Mouse (Mus musculus) CD4-positive, CD25-positive, alpha-beta regulatory T cell, adult 4 months (primary cell): Measurements from ENCODE around the gene Gchfr. TPM values are rescaled to one million over a fixed set of nuclear protein-coding genes. Genes with fewer than 3 reads are reported as not detected.

Source experiments
- ATAC-seq: one replicate; pipeline ENCODE4 v1.8.0; 2017
- polyA plus RNA-seq, 2 experiments: library from polyadenylated mRNA; unstranded; fragments of 100-300 nt; shearing (Covaris generic); gene quantifications; one replicate each; pipeline ENCODE4 v1.2.1; 2017

Gchfr gene
- not detected for polyA plus RNA-seq

DNA sequence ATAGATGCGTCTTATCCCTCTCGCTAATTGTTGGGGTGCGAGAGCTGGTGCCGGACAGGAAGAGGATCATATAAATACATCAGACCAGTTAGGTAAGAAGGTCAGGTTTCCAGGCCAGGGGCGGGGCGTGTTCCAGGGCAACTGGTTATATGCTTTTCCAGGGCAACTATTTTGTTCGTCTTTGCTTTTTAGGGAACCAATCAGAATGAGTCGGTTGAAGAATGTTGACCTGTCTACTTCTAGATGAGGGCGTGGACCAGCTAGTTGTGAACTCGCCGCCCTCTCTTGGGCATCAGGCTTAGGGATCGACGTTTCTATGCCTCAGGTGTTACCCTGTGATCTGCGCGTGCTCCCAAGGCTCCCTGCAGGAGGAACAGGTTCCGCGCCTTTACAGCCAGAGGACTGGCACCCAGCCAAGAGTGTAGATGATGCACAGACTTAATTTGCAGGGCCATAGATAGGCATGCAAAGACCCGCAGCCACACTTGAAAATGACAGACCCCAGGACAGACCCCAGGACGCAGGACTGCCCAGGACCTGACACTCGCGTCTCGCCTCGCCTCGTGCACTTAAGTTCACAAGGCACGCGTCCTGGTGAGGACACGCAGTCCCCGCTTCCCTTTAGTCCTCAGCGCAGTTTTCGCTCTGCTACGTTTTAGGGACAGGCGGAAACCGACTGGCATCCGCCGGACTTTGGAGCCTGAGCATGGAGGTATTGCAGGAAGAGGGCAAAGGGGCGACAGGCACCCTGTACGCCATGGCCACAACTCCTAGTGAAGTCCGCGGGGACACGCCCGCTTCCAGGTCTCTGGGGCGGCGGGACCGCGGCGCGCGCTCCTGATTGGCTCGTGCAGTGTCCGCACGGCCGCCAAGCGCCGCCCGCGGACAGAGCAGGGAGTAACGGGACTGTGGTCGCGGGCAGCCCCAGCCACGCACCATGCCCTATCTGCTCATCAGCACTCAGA, at the start of gene Gchfr:
Gene Gchfr, plus strand, starts transcription at position 873 of the 965 bp plus-strand sequence.
- ATAC-seq: peak; percentile 63

- ATAC-seq: no peak
These were observed 31.2 kb upstream of the Gchfr start for GRCm38 (mm10) chr2:119136346-119136898.

DNA sequence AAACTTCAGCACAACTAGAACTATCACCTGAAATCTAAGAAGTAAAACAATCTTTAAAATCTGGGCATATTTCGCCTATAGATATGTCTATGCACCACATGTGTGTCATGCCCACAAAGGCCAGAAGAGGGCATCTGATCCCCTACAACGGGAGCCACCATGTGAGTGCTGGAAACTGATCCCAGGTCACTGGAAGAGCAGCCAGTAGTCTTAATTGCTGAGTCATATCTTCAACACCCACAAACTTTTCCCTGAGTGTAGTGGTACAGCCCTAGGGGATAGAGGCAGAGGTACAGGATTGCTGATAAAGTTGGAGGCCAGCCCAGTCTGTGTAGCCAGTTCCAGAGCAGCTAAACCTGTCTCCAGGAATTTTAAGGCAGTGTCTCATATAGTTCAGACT, 22.4 kb upstream of the Gchfr start:
- no peak for ATAC-seq

GRCm38 (mm10) chr2:119146435-119146834, 21.1 kb upstream of the Gchfr start:
- no peak for ATAC-seq

DNA sequence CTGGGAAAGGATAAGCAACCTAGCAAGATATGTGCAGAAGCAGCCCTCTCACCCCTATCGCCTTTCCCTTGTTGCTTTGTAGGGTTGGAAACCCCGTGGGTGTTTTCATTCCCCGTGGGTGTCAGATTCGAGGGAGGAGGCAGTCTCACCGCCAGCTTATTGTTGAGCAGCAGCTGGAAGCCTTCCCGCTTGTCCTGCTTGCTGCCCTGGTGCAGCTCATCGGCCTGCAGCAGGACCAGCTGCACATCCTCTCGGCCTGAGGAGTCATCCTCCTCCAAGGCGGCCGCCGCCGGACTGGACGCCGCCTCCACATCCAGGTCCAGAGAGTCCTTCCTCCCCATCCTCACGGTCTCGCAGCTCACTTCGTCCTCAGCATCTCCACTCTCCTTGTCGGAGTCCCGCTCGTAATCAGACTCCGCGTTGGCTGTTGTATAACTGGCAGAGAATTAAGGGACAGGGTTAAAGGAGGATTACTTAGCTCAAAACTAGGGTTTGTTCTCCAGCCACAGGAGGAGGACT, 20.4 kb upstream of the Gchfr start:
- no peak for ATAC-seq

DNA sequence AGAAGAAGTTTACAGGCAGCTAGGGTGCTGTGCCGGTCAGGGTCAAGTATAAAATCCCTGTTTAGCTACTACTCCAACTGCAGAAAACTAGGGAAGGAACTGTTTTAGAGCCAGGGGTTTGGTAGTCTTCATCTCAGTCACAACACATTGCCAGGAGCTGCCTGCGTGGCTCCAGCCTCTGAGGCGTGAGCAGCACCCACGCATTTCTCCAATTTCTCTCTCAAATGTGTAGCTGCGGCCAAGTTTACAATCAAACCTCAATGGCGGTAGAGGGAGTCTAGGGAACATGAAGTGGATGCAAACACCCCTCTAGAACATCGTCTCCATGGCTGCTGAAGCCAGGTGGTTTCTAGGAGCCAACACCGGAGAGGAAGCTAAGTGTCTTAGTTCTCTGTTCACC, 19.8 kb upstream of the Gchfr start:
- no peak for ATAC-seq

- ATAC-seq: no peak
These were observed 15.3 kb upstream of the Gchfr start for GRCm38 (mm10) chr2:119152255-119152654.

DNA sequence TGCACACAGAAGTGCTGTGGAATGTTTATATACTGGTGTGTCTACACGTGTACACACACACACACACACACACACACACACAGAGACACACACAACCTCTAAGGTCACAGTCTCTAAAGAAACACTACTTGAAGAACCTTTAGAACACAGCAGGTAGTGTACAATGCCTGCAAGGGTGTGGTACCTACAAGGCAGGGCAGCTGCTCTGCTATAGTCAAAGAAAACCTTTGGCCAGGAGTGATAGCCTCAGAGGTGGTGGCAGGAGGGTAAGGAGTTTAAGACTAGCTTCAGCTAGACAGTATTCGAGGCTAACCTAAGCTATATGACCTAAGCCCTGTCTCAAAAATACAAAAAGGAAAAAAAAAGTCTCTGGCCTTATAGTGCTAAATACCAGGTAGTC, 12.9 kb upstream of the Gchfr start:
- ATAC-seq: no peak

DNA sequence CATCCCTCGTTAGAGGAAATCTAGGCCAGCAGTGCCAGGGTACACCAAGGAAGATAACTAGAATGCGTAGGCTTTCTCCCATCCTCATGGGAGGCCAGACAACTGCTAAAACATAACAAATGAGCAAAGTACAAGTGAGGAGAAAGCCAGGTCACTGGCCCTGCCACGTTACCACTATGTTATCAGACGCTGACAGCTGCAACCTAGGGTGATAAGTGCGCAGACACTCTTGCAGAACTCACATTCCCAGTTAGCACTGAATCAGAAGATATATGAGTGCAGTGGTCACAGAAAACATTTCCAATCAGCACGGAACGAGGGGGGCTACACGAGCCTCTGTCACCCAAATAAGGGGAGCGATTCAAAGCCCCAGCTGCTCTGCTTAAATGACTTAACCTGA, 12.2 kb upstream of the Gchfr start:
- ATAC-seq: no peak

GRCm38 (mm10) chr2:119156081-119156680, 11.4 kb upstream of the Gchfr start:
- ATAC-seq: peak; percentile 35

DNA sequence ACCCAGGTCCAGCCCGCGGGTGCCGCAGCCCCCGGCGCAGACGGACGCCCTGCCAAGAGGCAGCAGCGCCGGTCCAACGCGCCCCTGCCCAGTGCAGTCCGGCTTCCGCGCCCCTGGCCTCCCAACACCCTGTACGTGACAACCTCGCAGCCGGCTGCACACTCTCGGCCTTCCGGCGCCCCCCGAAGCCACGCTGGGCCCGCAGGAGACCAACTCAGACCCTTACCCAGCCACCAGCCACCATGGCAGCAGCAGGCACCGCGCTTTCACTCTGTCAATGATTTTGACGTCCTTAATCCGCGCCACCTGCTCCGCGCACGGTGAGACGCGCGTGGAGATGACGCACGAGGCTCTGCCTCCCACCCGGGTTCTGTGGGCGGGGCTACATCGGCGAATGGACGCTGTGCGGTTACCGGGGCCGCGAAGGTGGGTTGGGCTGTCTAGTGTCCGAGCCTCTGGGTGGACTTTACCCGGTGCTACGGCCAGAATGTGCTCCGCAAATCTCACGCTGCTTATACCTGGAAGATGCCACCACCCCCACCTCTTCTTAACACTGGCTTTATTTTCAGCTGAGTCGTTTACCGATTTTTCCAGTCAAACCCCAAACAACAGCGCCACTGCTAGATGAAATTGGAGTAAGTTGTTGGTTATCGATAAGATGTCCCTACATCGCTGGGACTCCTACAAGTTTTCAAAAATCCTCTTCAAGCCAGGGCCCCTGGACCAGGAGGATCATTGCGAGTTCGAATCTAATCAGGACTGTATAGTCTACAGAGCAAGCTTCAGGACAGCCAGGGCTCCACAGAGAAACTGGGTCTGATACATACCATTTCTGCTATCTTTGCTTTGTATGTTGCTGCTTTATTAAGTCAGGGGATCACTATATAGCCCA, 10.6 kb upstream of the Gchfr start, which contains the start of gene Rmdn3:
Gene Rmdn3, minus strand, starts transcription at position 354 of the 892 bp plus-strand sequence.
- ATAC-seq: peak; percentile 94

- ATAC-seq: no peak
These were observed 9.7 kb upstream of the Gchfr start for GRCm38 (mm10) chr2:119157836-119158235.

GRCm38 (mm10) chr2:119161247-119161646, 6.3 kb upstream of the Gchfr start:
- no peak for ATAC-seq

DNA sequence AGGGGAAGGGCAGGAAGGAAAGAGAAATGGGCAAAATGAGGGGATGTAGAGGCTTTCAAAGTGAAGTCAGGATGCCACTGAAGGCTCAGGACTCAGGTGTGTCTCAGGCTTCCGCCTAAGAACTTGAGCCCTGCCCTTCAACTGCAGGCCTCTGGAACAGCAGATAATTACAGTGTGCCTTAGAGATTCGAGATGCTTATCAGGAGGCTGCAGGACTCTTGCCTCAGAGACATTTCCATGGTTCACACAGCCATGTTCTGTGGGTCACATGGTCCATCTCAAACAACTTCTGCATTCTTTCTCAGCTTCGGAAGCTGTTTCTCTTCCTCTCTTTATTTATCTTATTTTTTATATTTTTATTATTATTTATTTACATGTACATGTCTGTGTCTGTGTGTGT, 4.4 kb upstream of the Gchfr start:
- no peak for ATAC-seq

DNA sequence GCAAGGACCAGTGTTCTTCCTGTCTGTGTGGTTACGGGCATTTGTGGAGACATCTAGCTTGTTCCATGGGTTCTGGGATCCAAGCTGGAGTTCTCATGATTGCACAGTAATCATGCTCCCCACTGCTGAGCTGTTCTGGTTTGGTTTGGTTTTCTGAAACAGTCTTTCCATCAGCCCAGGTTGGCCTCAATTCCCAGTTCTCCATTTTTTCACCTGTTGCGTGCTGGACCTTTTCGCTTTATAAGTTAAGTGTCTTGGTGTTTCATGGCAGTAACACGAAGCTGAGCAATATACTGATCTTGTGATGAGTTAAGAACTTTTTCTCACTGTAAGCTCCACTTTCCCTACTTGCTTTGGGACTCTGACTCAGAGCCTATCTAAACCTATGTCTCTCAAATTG, 3.6 kb upstream of the Gchfr start:
- ATAC-seq: no peak

DNA sequence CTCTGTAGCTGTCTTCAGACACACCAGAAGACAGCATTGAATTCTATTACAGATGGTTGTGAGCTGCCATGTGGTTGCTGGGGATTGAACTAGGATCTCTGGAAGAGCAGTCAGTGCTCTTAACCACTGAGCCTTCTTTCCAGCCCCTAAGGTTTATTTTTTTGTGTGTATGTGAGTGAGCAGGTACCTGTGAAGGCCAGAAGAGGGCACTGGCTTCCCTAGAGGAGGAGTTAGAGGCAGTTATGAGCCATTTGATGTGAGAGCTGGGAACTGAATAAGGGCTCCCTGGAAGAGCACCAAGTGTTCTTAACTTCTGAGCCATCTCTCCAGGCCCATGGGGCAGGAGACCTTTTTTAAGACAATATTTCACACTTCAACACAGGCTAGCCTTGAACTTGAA, 2.2 kb upstream of the Gchfr start:
- ATAC-seq: no peak

- ATAC-seq: no peak
These were observed 288 bp downstream of the Gchfr start for GRCm38 (mm10) chr2:119167866-119168256.

GRCm38 (mm10) chr2:119170282-119170681, 2.7 kb downstream of the Gchfr start:
- ATAC-seq: no peak

DNA sequence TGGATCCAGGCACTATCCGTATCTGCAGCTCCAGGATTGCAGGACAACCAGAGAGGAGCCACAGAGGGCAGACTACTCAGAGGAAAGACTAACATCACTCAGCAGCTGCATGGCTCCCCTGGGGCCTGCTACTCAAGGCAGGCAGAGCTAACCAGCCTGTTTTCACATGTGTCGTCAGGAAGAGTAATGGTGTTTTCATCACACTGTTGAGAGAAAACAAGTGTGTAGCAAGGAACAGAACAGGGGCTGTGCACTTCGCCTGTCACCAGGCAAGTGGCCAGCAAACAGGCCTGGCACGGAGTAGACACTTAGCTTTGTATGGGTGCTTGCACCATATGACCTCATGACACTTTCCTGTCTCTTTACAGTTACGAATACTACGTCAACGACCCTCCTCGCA, 4.0 kb downstream of the Gchfr start:
- ATAC-seq: no peak

DNA sequence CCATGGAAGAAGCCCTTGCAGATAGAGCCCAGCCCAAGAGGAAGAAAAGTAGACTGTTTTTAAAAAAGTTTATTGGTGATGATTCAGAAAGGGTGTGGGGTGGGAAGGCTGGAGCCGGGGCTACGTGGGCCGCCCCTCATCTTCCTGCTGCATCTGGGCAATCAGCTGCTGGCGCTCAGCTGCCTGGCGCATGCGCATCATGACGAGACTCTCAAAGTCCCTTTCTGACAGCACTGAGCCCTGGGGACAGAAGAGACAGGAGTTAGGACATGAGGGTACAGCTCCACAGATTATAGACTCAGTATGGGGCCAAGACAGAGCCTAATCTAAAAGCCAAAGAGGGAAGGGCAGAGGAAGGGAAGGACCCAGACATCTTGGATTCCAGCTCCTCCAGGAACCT, 4.9 kb downstream of the Gchfr start:
- ATAC-seq: no peak

DNA sequence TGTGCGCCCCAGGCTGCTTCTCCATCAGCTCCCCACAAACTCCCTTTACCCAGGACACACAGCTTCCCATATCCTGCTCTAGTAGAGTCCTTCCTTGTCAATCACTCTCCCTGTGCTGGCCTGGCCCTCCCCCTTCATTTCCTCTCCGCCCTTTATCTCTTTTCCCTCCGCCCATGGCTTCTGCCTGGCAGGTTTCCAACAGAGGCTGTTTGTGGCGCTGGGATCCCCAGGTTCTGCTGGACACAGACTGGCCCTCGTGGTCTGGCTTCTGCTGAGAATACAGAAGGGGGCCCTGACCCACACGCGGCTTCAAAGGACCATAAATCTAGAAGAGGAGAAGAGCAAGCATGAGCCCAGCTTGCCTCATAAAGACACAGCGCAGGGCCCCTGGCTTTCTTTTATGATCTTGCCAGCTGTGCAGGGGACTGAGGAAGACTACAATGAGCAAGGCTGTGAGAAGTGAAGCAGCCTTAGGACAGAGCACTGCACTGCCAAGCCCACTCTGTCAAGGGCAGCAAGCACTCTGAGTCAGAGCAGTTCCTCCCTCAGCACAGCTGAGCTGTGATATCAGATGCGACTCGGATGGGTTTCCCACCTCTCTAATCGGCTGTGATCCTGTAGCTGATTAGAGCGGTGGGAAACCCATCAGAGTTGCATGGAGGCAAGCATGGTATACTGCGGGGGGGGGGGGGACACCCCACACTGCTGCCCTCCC, 5.4 kb downstream of the Gchfr start:
- ATAC-seq: no peak
